Mouse (Mus musculus): Measurements from ENCODE around the gene Ttc7b.

DNA sequence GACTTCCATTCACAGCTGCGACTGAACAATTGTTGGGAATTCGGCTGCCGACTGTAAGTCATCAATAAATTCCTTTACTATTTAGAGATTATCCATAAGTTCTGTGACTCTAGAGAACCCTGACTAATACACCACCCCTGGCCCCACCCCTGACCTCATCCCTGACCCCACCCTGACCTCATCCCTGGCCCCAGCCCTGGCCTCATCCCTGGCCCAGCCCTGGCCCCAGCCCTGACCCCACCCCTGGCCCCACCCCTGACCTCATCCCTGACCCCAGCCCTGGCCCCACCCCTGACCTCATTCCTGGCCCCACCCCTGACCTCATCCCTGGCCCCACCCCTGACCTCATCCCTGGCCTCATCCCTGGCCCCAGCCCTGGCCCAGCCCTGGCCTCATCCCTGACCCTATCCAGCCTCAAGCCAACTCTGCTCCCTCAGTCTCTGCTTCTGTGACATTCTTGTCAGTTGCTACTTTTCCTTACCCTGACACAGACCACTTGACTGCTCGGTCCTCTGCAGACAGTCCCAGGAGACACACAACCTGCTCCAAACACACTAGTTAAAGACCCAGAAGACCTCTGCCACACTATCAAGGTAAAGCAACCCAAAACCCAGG is 55.4 kb downstream of the Ttc7b start:
- no peak for TF ChIP-seq CTCF (IDR thresholded peaks at IDR 0.05)
- no peak for TF ChIP-seq EP300 (IDR thresholded peaks at IDR 0.05; ENCODE audit: insufficient read depth, low read depth, low read length)

All from heart, adult 2 months (tissue).